Mouse (Mus musculus): ENCODE measurements around the gene Olfr1444.

DNA sequence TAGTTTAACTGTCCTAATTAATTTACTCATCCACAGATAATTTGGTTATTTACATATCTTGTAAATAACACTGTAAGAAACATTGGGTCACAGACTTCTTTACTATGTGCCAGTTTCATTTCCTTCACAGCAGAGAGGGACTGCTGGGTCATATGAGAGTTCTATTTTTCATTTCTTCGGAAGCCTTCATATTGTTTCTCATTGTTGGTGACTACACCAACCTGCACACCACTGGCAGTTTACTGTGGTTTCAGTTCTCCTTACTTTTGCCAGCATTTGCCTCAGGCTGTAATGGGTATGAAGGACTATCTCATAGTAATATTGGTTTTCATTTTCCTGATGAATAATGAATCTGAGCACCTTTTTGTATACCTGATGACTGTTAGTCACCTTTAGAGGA lies 38.6 kb upstream of the Olfr1444 start:
- TF ChIP-seq CTCF (IDR thresholded peaks at IDR 0.05; ENCODE audit: control insufficient read depth, insufficient read depth, low read length): no peak
- TF ChIP-seq POLR2A (IDR thresholded peaks at IDR 0.05; ENCODE audit: borderline replicate concordance, control insufficient read depth, low read depth, low read length): no peak

Measured in bone marrow, adult 2 months (tissue).